Mouse (Mus musculus): ENCODE results near the gene Sap30.

GRCm38 (mm10) chr8:57479700-57480099, 8.0 kb downstream of the Sap30 start:
- no peak for TF ChIP-seq CTCF (IDR thresholded peaks at IDR 0.05; ENCODE audit: low read depth, low read length)
- no peak for TF ChIP-seq GATA2 (IDR thresholded peaks at IDR 0.05; ENCODE audit: borderline replicate concordance, low read depth, low read length)

All from G1E (cell line).